Mouse (Mus musculus) testis, postnatal 10 days (tissue): ENCODE results near the gene Kcnh4.
A peak's percentile ranks its signal among the peaks of the same experiment; 100 is the strongest.

Experiments used
- DNase-seq: peaks from one replicate; pipeline ENCODE4 v3.0.0; 2021; ENCODE audit warnings: low spot score

Kcnh4 gene

DNA sequence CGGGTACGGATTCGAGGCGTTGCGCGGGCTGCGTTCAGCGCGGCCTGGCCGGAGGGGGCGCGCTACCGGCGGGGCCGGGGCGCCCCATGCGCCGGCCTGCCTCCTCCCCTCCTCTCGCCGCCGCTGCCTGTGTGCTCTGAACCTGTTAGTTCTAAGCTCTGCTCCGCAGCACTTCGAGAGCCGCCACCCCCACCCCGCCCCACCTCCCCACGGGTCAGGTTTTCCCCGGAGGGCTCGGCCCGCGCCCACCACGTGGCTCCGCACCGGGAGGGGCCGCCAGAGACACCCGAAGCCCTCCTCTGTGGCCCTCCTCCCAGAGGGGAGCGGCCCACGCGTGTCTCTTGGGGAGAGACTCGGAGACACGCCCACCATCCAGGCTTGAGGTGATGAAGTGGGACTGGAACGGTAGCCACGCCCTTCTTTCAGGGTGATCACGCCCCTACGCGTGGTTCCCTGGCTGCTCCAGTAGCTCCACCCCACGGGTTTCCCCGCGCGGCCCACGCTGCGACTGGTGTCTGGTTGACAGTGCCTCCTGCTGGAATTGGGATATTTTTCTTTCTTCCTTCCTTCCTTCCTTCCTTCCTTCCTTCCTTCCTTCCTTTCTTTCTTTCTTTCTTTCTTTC, at the start of gene Kcnh4:
Gene Kcnh4, minus strand, starts transcription at position 332 of the 623 bp plus-strand sequence.
- DNase-seq = peak; percentile 75

DNA sequence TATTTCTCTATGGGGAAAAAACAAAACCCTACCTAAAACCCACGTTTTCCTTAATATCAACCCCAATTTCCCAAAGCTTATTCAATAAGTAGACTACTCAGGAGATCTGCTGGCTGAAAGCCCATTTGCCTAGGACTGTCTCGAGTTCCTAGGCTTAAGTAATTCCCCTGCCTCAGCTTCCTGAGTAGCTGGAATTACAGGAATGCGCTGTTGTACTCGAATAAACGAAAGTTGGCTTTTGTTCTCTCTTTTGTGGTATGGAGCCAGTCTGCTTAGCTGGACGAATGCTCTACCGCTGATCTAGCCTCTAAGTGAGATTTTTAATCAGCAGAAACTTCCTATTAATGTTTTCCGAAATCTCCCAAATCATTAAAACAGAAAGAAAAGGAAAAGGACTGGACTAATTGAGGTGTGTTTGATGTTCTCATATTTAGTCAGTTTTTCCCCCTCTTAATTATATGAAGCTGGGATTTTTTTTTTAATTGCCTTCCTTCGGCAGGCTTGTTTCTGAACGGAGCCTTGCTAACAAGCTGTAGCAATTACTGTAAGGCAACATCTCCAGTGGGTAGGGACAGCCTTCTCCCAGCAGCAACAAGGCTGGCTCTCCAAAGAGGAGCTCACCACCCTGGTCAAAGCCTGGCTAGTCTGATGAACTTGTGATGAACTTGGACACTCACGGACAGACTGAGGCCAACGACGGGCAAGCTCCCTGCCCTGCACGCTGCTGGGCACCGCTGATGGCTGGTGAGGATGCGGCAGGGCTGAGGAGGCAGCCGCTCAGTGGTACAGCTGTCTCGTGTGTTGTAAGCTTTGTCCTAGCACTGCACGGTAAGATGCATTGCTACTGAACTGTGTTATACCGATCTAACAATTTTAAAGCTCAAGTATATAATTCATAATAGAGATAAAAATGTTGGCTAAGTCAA, 46.9 kb upstream of the Kcnh4 start:
- no peak for DNase-seq

DNA sequence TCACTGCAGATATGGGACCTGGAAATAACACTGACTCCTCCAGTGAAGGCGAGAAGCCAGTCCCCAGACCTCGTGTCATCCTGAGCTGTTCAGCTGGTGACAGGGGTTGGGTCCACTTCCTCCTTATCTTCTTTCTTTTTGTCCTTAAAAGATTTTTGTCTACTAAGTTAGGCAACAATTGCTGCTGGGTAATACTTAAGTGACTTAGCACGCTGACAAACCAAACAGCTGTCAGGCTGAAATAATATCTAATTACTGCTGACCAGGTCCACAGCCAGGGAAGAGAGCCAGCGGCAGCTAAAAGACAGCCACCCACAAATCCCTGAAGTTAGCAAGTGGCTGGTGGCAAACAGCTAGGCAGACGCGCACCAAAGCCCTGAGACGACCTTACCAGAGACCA, 45.8 kb upstream of the Kcnh4 start:
- DNase-seq = no peak

DNA sequence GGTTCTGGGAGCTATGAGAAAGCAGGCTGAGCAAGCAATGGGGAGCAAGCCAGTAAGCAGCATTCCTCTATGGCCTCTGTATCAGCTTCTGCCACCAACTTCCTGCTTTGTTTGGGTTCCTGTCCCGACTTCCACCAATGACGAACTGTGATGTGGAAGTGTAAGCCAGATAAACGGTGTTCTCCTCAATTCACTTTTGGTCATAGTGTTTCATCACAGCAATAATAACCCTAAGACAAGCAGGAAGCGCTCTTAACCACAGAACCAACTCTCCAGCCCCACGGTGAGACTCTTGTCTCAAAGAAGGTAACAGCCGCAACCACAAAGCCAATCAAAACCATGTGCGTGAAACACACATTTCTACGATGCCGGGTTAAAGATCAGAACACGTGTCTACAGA, 44.7 kb upstream of the Kcnh4 start:
- DNase-seq = no peak

DNA sequence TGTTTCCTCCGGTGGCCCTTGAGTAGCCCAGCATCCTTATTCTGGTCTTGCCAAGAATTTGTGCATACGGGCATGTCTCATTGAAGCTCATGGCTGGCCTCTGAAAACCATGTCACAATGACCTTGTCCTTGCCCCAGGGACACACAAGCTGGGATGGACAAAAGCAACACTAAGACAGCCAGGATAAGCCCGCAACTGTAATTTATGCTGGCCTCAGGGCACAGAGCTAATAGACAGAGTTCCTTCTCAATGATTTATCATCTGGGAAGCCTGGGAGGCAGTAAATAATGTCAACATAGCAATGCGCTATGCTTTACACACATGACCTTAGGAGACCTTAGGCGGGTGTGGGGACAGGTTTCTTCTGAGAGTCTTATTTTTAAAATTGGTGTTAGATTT, 39.7 kb upstream of the Kcnh4 start:
- DNase-seq = no peak

DNA sequence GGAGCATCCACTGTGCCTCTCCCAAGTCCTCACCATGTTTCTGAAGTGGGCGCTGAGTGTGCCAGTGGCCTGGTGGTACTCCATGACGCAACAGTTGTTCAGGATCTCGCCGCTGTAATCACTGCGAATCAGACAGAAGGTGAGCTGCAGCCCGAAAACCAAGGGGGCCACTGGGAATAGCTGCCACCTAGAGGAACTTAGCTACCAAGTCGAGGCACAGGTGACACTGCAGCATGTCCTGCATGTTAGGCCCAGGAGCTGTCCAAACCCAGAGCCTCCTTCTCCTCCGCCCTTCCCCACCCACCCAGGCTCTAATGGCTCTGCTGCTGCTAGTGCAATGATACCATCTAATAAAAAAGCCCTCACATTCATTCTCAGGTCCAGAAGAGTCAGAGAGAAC, 36.8 kb upstream of the Kcnh4 start:
- no peak for DNase-seq

DNA sequence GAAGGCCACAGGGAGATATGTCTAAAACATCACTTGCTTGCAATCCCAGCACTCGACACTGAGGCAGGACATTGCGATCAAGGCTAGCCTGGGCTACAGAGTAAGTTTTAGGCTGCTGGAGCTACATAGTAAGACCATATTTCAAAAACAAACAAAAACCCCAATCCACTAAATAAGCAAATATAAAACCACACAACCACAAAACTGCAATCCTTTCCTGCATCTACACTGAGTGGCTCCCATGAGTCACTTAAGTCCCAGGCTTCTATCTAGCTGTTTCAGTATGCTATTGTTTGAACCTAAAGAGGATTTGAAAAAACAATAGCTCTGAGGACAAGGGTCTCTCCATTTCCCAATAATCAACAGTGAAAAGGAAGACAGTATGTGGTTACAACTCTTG, 35.6 kb upstream of the Kcnh4 start:
- DNase-seq = no peak

DNA sequence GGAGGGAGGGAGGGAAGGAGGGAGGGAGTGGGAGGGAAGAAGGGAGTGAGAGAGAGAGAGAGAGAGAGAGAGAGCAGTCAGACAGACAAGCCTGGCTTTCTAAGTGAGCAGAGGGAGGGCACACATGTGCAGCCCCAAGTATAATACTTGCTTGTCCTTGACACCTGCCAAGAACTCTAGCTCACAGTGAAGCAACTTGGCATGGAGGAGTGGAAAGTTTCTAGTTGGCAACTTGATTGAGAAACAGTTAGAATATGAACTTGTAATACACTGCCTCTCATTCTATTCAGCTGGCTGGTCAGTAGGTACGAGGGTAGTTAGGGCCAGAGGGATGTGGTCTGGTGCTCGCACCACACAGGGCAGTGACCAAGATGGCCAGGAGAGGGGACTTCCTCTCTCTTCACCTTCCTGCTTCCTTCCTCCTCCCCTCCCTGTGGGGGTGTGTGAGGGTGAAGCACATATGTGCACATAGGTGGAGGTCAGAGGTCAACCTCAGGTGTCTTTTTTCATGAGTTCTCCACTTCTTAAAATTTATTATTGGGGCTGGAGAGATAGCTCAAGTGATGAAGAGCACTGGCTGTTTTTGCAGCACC, 31.8 kb upstream of the Kcnh4 start:
- DNase-seq = no peak

DNA sequence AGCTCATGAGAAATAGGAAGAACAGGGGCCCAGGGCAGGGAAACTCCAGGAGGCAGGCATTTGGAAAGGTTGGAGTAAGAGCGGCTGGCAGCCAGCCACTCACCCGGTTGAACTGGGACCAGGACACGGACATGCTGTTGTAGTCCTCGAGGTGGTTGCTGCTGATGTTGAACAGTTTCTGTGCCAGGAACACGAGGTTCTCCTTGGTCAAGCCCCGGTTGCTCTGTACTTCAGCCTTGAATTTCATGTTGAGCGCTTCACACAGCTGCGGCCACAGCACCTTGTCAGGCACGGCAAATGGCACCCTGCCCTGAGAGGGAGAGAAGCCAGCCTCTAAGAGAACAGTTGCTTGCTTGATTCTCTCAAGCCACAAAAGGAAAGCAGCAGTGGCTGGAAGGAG, 30.9 kb upstream of the Kcnh4 start:
- DNase-seq = peak; percentile 87

DNA sequence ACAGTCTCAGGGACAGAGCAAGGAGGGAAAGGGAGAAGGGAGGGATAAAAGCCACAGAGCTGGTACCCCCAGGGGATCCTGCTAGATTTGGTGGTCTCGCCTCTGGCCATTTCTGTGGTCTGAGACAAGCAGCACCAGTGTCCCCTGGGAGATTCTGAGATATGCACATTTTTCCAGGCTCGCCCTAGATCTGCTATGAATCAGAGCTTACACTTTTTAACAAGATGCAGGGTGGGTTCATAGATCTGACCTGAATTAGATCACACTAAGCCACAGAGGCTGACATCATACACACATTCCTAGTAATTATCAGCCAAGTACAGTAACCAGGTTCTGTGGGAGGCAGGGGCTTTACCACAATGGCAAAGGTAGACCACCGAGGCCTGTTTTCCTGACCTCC, 30.0 kb upstream of the Kcnh4 start:
- no peak for DNase-seq

DNA sequence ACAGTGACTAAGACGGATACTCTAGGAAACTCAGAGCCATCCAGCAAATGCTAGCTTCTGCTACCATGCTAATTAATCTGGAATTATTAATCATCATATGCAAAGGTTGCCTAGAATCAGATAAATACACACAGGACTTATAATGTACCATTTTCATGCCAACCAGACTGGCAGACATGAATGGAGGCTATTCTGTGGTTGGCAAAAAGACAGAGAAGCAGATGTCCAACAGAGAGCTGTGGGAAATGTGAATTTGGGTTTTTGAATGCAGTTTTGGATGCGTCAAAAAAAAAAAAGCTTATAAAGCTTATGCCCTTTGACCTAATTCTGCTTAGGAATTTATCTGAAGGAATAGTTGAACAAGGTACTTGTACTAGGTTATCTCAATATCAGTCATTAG, 26.0 kb upstream of the Kcnh4 start:
- DNase-seq = no peak

DNA sequence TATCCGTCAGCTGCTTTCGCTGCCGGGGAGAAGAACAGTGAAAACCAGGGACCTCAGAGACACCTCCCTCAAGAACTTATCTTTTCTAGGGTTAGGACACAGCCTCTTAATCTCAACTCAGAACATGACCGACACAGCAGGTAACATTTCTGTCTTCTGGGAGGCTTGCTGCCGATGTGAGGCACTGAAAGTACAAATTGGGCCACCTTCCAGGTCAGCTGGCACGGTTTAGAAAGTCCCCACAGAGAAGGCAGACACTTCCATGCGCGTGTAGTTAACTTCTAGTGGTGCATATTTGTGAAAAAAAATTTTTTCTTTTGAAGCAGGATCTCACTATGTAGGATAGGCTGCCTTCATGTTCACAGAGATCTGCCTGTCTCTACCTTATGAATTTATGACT, 24.5 kb upstream of the Kcnh4 start:
- no peak for DNase-seq

DNA sequence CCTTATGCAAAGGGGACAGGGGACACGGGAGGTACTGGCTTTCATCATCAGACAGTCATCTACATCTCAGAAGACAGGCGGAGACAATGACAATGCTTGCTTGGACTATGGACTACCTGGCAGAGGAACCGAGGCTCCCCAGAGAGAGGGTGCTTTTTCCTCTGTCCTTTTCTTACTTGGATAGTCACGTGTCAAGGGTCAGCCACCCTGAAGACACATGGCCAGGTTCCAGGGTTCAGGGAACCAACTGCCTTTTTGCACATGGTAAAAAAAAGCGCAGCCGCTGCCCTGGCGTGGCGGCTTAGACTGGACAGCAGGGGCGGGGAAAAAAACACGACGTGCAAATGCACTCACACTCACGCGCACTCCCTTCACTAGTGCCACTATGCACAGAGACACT, 22.8 kb upstream of the Kcnh4 start:
- DNase-seq = no peak

DNA sequence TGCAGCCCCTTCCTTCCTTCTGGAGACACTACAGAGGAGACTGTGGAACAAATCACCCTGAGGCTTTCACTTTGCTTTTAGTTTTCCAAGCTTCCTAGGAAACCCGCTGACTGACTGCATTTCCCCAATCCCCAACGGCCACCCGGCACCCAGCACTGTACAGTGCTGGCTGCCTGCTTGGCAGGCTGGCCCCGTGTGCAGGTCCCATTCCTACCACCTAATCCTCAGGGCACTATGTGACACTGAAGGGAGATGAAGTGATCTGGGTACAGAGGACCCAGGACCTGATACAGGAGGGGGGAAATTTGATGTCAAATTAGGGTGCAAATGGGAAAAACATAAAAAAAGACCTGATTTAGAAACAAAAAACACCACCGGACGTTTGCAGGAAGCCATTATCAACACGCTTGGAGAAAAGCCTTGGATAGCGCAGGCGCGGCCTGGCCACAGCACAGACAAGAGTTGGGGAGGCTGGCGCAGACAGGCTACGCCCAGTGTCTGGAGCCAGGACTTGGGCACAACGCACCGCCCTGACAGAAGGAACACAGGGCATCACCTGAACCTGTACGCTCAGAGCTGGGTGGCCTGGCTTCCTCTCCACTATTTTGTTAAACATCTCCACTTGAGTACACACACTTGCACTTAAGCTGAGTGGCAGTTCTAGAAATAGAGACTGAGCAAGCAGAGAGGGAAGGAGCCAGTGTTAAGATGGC, 22.2 kb upstream of the Kcnh4 start:
- no peak for DNase-seq

DNA sequence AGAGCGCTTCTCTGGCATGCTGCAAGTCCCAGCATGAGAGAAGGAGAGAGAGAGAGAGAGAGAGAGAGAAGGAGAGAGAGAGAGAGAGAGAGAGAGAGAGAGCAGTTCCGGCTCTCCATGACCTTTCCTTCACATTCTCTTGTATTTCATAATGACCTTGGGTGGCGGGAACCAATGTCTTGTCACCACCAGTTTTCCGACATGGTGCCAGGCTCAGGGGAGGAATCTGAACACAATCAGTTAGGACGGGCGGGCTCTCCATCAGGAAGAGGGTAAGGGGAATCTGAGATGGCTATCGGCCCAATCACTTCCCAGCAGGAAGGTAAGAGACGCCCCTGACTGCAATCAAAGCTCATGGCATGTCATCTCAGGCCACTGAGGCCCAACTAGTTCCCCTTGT, 20.5 kb upstream of the Kcnh4 start:
- no peak for DNase-seq

DNA sequence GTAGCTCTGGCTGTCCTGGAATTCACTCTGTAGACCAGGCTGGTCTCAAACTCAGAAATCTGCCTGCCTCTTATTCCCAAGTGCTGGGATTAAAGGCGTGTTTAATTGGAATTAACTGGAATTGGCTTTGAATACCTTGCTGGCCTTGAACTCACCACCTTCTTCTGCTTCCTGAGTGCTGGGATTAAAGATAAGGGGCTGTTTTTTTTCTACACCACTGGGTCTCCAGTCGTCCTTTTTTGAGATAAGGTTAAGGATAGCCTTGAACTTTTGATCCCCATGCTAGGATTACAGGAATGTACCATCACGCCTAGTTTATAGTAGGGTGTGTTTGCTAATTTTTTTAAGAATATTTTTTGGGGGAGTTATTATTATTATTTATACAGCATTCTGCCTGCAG, 18.3 kb upstream of the Kcnh4 start:
- DNase-seq = no peak

DNA sequence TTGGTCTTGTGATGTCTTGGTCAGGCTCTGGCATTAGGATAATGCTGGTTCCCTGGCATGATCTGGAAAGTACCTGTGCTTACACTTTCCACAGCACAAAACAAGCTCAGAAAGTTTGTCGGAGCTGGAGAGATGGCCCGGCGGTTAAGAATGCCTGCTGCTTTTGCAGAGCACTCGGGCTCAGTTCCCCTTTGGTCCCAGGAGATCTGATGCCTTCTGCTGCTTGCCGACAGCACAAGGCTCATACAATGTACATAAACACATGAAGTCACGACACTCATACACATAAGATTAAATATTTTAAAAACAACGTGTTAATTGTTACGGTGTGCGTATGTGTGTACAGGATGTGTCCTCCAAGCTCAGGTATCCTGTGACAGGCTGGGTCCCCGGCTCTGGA, 16.2 kb upstream of the Kcnh4 start:
- DNase-seq = no peak

DNA sequence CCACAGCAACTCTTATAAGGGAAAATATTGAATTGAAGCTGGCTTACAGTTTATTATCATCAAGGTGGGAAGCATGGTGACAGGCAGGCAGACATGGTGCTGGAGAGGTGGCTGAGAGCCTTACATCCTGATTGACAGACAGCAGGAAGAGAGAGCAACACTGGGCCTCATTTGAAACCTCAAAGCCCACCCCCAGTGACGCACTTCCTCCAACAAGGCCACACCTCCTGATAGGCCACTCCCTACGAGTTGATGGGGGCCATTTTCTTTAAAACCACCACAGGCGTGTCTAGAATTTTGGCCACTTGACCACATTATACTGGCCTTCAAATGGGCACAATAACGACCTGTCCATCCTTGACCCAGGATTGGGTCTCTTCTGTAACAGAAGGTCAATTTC, 14.5 kb upstream of the Kcnh4 start:
- no peak for DNase-seq

DNA sequence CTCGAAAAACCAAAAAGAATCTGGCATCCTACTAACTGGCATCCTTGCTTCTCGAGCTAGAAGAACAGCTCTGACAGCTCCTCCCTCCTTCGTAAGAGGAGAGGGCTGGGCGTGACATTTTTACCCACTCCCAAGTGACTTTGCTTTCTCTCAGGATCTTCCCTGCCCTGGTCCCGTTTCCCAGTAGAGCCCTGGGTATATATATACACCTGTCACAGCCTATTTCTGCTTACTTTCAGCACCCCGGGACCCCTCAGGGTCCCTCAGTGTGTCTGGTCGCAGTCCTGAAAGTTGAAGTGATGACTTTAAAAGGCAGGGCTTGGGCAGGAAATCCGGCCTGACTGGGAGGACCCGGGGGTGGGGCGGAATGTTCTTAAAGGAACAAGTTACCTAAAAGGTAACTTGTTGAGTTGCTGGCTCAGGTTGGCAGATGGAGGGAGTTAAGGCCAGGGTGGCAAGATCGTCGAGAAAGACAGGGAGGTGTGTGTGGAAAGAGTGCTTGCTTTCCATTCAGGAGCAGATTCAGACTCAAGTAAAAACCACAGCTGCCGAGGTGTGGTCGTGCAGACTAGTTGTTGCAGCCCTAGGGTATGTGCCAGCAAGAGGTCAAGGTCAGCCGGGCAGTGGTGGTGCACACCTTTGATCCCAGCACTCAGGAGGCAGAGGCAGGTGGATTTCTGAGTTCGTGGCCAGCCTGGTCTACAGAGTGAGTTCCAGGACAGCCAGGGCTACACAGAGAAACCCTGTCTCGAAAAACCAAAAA, 11.1 kb upstream of the Kcnh4 start, which contains the start of gene Ghdc:
Gene Ghdc, minus strand, starts transcription at position 312 of the 763 bp plus-strand sequence.
- peak; percentile 90 for DNase-seq

DNA sequence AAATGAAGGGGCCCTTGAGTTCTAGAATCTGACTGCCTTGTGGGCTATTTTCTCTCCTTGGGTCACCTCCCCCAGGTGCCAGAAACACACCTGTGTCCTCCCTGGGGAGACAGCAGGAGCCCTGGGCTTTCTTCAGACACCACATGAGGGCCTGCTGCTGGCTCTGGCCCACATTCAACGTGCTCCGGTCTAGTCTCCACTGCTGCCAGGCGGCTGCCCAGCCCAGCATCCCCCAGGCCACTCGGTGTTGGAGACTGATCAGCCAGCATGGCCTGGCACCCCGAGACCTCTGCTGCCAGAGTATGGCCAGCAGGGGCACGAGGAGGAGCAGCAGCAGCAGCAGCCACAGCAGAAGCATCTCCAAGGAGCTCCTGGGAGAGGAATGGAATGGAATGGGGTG, 10.2 kb upstream of the Kcnh4 start:
- DNase-seq = no peak

DNA sequence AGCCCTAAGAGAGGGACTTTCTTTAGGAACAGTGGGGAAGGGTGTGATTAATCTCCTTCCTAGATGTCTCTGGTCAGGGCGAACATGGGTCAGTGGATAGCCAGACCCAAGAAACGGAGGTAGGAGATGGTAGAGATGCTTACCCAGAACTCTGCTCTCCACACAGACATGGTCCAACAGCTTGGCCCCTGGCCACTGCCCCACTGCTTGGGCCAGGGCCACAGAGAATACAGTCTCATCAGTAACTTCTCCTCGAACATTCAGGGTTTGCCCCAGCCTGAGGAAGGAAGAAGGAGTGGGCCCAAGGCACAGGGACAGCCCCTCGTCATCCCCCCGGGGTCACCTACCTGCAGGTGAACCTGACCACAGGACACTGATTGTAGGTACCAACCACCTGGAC, 8.1 kb upstream of the Kcnh4 start:
- DNase-seq = no peak

DNA sequence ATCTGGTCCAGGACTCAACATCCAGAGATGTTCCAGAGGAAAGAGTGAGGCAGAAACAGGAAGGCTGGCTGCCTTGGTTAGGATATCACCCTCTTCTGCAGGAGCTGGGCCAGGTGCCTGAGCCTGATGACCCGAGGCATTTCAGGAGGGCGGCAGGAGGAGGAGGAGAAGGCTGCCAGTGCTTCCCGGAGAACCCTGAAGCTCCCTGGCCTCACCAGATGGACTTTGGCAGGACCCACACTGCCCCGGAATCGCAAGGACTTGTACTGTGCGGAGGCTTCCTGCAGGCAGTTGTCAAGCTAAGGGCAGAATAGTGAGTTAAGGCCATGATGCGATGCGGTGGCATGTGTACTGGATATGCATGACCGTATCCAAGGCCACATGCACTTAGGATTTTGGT, 7.0 kb upstream of the Kcnh4 start:
- no peak for DNase-seq
